Comparison of ENCODE assay signal across 1 mouse cellular context in the genomic region with DNA sequence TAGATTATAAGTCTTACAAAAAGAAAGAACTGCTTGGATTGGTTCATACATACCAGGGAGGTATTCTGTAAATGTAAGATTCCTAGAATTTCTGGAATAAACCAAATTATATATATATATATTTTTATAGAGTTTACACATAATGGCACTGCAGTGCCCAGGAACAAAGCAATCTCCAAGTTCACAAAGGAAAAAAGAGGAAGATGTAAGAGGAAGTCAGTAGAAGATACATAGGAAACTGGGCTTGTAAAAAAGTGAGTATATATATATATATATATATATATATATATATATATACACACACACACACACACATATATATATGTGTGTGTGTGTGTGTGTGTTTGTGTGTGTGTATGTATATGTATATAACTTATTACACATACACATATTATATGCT. TPM values are rescaled to one million over a fixed set of nuclear protein-coding genes. Genes with fewer than 3 reads are reported as not detected.
"Had no signal": no experiment of that assay in that cellular context is flagged by ENCODE, and none has a peak within 500 bp of the region (broad histone marks: within the 10 kb centered on the region; RNA-seq: fewer than 3 reads in every experiment).

No protein-coding gene starts in this region.

RNA-seq across cellular contexts. Expression of a gene that starts 50.3 kb away (rescaled TPM):
- polyA plus RNA-seq: erythroblast, embryonic 14.5 days had no signal
